Mouse (Mus musculus): Measurements from ENCODE around the gene Mdm1. TPM values are rescaled to one million over a fixed set of nuclear protein-coding genes. Genes with fewer than 3 reads are reported as not detected.

Mdm1 gene
- polyA plus RNA-seq, 1 experiment = 3.4 TPM

GRCm38 (mm10) chr10:118096223-118096622 is 45.4 kb upstream of the Mdm1 start:
- no peaks in the 10 kb centered on the region for H3K36me3 ChIP-seq (ENCODE audit: control insufficient read depth, insufficient read depth)
- H3K4me2 ChIP-seq (ENCODE audit: low read depth) = no peak overlapping the region
- H3ac ChIP-seq (ENCODE audit: control insufficient read depth, insufficient read length) = no peak overlapping the region
- TF ChIP-seq TCF12 (IDR thresholded peaks at IDR 0.05; ENCODE audit: insufficient read depth, poor library complexity, severe bottlenecking) = no peak
- no peak for TF ChIP-seq REST (IDR thresholded peaks at IDR 0.05; ENCODE audit: insufficient read depth, insufficient read length)
- no peak for TF ChIP-seq TCF3 (IDR thresholded peaks at IDR 0.05; ENCODE audit: insufficient read length, low read depth)
- no peak for TF ChIP-seq USF1 (IDR thresholded peaks at IDR 0.05; ENCODE audit: low read depth)
- TF ChIP-seq POLR2A (IDR thresholded peaks at IDR 0.05; ENCODE audit: insufficient read length, low read depth) = no peak
- TF ChIP-seq E2F4 (IDR thresholded peaks at IDR 0.05; ENCODE audit: insufficient read depth) = no peak
- no peak for TF ChIP-seq MYOG (IDR thresholded peaks at IDR 0.05; ENCODE audit: control insufficient read depth in 1 of 3, insufficient read depth in 1 of 3, insufficient read length in 2 of 3, low read depth in 2 of 3)
- no peak for TF ChIP-seq MAX (IDR thresholded peaks at IDR 0.05; ENCODE audit: low read depth)
- TF ChIP-seq SRF (IDR thresholded peaks at IDR 0.05; ENCODE audit: control insufficient read depth, insufficient read length, low read depth) = no peak
- TF ChIP-seq MYOD1 (IDR thresholded peaks at IDR 0.05; ENCODE audit: control insufficient read depth in 1 of 3, insufficient read length in 2 of 3, low read depth in 2 of 3) = no peak
- H3K79me2 ChIP-seq (ENCODE audit: control insufficient read depth, insufficient read depth) = no peaks in the 10 kb centered on the region
- H3K27me3 ChIP-seq (ENCODE audit: control insufficient read depth, insufficient read depth, insufficient read length) = no peaks in the 10 kb centered on the region
- H3K4me3 ChIP-seq = no peak overlapping the region

DNA sequence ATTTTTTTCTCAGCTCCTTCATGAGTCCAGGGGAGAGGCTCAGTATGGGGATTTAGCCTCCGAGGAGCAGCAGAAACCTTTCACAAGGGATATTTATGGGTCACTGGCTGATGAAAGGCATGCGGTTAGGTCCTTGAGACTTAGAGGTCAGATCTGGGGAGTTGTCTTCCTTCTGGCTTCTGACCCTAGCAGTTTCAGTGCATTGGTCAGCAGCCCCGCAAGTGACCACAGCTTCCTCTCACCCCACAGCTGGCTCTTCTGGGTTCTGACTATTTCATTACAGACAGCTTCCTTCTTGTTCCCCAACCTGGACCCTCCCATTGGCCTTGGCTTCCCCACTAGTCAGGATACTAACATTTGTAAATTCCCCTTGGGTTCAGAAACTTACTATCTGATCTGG is 43.7 kb upstream of the Mdm1 start:
- Histone ChIP-seq H3K4me2 (ENCODE audit: low read depth) (no peak overlapping the region), H3K36me3 (ENCODE audit: control insufficient read depth, insufficient read depth) (no peaks in the 10 kb centered on the region), H3K79me2 (ENCODE audit: control insufficient read depth, insufficient read depth) (no peaks in the 10 kb centered on the region), H3ac (ENCODE audit: control insufficient read depth, insufficient read length) (no peak overlapping the region), H3K4me3 (no peak overlapping the region), H3K27me3 (ENCODE audit: control insufficient read depth, insufficient read depth, insufficient read length) (no peaks in the 10 kb centered on the region)
- TF ChIP-seq MYOG (IDR thresholded peaks at IDR 0.05; ENCODE audit: control insufficient read depth in 1 of 3, insufficient read depth in 1 of 3, insufficient read length in 2 of 3, low read depth in 2 of 3) (peak in 1 of 3 experiments; percentile 2), MYOD1 (IDR thresholded peaks at IDR 0.05; ENCODE audit: control insufficient read depth in 1 of 3, insufficient read length in 2 of 3, low read depth in 2 of 3) (no peak)

- Histone ChIP-seq H3K36me3 (ENCODE audit: control insufficient read depth, insufficient read depth) (no peaks in the 10 kb centered on the region), H3K4me3 (no peak overlapping the region), H3K4me2 (ENCODE audit: low read depth) (no peak overlapping the region), H3K79me2 (ENCODE audit: control insufficient read depth, insufficient read depth) (no peaks in the 10 kb centered on the region), H3ac (ENCODE audit: control insufficient read depth, insufficient read length) (no peak overlapping the region), H3K27me3 (ENCODE audit: control insufficient read depth, insufficient read depth, insufficient read length) (no peaks in the 10 kb centered on the region)
- no peak for TF ChIP-seq REST (IDR thresholded peaks at IDR 0.05; ENCODE audit: insufficient read depth, insufficient read length)
- no peak for TF ChIP-seq MYOD1 (IDR thresholded peaks at IDR 0.05; ENCODE audit: control insufficient read depth in 1 of 3, insufficient read length in 2 of 3, low read depth in 2 of 3)
- no peak for TF ChIP-seq USF1 (IDR thresholded peaks at IDR 0.05; ENCODE audit: low read depth)
- no peak for TF ChIP-seq SRF (IDR thresholded peaks at IDR 0.05; ENCODE audit: control insufficient read depth, insufficient read length, low read depth)
- TF ChIP-seq MYOG (IDR thresholded peaks at IDR 0.05; ENCODE audit: control insufficient read depth in 1 of 3, insufficient read depth in 1 of 3, insufficient read length in 2 of 3, low read depth in 2 of 3) = no peak
- TF ChIP-seq POLR2A (IDR thresholded peaks at IDR 0.05; ENCODE audit: insufficient read length, low read depth) = no peak
- no peak for TF ChIP-seq MAX (IDR thresholded peaks at IDR 0.05; ENCODE audit: low read depth)
- TF ChIP-seq TCF3 (IDR thresholded peaks at IDR 0.05; ENCODE audit: insufficient read length, low read depth) = no peak
Observed at GRCm38 (mm10) chr10:118100570-118100969, 41.0 kb upstream of the Mdm1 start.

GRCm38 (mm10) chr10:118101056-118101455 is 40.6 kb upstream of the Mdm1 start:
- no peaks in the 10 kb centered on the region for H3K79me2 ChIP-seq (ENCODE audit: control insufficient read depth, insufficient read depth)
- TF ChIP-seq E2F4 (IDR thresholded peaks at IDR 0.05; ENCODE audit: insufficient read depth) (no peak), CEBPB (IDR thresholded peaks at IDR 0.05; ENCODE audit: insufficient read depth, poor library complexity, severe bottlenecking) (no peak)
- H3ac ChIP-seq (ENCODE audit: control insufficient read depth, insufficient read length) = no peak overlapping the region
- H3K27me3 ChIP-seq (ENCODE audit: control insufficient read depth, insufficient read depth, insufficient read length) = no peaks in the 10 kb centered on the region
- H3K4me2 ChIP-seq (ENCODE audit: low read depth) = no peak overlapping the region
- no peak overlapping the region for H3K4me3 ChIP-seq
- no peaks in the 10 kb centered on the region for H3K36me3 ChIP-seq (ENCODE audit: control insufficient read depth, insufficient read depth)

DNA sequence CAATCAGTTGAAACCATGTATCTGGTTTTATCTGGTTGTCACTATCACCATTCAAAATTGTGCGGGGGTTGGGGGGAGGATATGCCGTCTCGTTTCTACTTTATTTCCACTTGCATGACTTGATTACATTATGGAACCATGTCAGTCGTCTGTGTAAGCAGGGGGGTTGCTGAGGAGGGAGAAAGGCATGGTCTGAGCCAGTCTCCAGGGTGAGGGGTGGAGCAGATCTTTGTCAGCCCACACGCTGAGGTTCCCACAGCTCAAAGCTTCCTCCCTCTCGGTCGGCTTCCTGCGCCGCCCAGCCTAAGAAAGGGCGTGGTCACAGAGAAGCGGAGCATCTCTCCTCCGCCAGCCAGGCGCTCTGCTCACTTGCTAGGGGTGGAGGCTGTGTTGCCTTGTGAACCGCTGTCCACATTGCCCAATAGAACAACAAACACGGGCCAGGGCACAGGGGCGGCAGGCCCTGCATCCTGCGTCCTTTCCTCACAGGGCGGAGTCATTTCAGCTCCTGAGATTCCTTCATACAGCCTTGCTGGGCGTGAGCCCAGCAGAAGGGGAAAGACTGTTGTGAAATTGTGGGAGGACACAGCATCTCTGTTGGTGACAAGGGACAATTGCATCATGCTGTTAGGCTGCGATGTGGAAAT is 38.5 kb upstream of the Mdm1 start:
- H3K4me3 ChIP-seq = no peak overlapping the region
- no peaks in the 10 kb centered on the region for H3K79me2 ChIP-seq (ENCODE audit: control insufficient read depth, insufficient read depth)
- H3K4me2 ChIP-seq (ENCODE audit: low read depth) = peak overlapping the region; percentile 65
- H3ac ChIP-seq (ENCODE audit: control insufficient read depth, insufficient read length) = no peak overlapping the region
- H3K36me3 ChIP-seq (ENCODE audit: control insufficient read depth, insufficient read depth) = no peaks in the 10 kb centered on the region
- peak in 1 of 3 experiments; percentile 36 for TF ChIP-seq MYOG (IDR thresholded peaks at IDR 0.05; ENCODE audit: control insufficient read depth in 1 of 3, insufficient read depth in 1 of 3, insufficient read length in 2 of 3, low read depth in 2 of 3)
- no peak for TF ChIP-seq SRF (IDR thresholded peaks at IDR 0.05; ENCODE audit: control insufficient read depth, insufficient read length, low read depth)
- peak; percentile 96 for TF ChIP-seq CEBPB (IDR thresholded peaks at IDR 0.05; ENCODE audit: insufficient read depth, poor library complexity, severe bottlenecking)
- TF ChIP-seq POLR2A (IDR thresholded peaks at IDR 0.05; ENCODE audit: insufficient read length, low read depth) = peak; percentile 73
- peak; percentile 76 for TF ChIP-seq POLR2AphosphoS2 (IDR thresholded peaks at IDR 0.05; ENCODE audit: insufficient read length, low read depth)
- no peaks in the 10 kb centered on the region for H3K27me3 ChIP-seq (ENCODE audit: control insufficient read depth, insufficient read depth, insufficient read length)

Measured in myocyte (in vitro differentiated cells).